Mouse (Mus musculus): ENCODE measurements around the gene Gnb1.

DNA sequence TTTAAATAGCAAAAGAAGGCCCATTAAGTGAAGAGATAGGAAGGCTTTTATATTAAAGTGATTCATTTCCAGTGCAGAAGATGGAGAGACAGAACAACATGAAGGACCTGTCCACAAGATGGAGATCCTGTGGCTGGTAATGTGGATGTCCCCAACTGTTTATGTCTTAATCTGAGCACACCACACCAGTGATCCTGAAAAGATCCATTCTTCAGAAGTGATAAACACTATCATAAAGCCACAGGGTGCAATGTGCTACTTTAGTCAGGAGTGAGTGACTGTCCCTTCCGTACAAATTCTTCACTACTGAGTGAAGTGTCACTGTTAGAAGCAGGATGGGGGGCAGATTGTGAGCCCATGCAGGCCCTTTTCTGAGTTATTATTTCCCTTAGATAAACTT is 111.6 kb downstream of the Gnb1 start:
- no peak for TF ChIP-seq CTCF (conservative IDR thresholded peaks at IDR 0.05; ENCODE audit: low read length)
- TF ChIP-seq NANOG (IDR thresholded peaks at IDR 0.05; ENCODE audit: borderline replicate concordance, low read length): no peak
